Mouse (Mus musculus): ENCODE results near the gene Cfap126.

- TF ChIP-seq CTCF (conservative IDR thresholded peaks at IDR 0.05; ENCODE audit: low read length) (no peak), NANOG (IDR thresholded peaks at IDR 0.05; ENCODE audit: borderline replicate concordance, low read length) (no peak)
Observed at GRCm38 (mm10) chr1:171118269-171118684, 4.6 kb downstream of the Cfap126 start.

All from E14TG2a.4 (cell line).